Mouse (Mus musculus): ENCODE results near the gene Rfxank. TPM values are rescaled to one million over a fixed set of nuclear protein-coding genes. Genes with fewer than 3 reads are reported as not detected.

Rfxank gene
- polyA plus RNA-seq, 1 experiment: 10.1 TPM

DNA sequence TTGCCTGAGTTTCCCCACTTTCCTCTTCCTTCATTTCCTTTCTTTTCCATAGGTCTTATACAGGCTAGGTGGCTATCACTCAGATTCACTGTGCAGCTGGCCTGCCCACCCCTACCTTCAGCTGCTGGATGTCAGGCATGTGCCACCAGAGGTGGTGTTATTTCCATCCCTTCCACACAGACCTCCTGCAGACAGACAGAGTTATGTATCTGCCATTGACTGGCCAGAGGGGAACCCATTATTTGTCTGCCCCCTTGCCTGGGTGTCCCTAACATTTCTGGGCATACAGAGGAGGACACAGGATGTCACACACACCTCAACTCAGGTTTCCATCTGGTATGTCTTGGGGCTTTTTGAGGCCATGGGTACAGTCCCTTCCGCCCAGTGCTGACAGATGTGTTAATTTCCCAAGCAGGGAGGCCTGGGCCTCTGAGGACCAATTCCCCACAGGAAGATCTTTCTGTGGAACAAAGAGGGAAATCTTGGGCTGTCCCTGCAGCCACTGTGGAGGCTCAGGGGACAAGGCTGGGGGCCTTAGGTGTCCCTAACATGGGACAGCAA is 18.4 kb upstream of the Rfxank start:
- no peak for TF ChIP-seq POLR2A (IDR thresholded peaks at IDR 0.05; ENCODE audit: low read depth, low read length)
- TF ChIP-seq CTCF (IDR thresholded peaks at IDR 0.05; ENCODE audit: borderline replicate concordance, insufficient read depth, low read length): no peak
- H3K4me3 ChIP-seq (ENCODE audit: insufficient read depth, low read length): no peak overlapping the region
- H3K4me1 ChIP-seq (ENCODE audit: control insufficient read depth, insufficient read depth, low read length): no peaks in the 10 kb centered on the region
- no peak overlapping the region for H3K27ac ChIP-seq (ENCODE audit: insufficient read depth, low read length)

GRCm38 (mm10) chr8:70152537-70153257 is 13.7 kb upstream of the Rfxank start:
- H3K4me3 ChIP-seq (ENCODE audit: insufficient read depth, low read length): no peak overlapping the region
- TF ChIP-seq POLR2A (IDR thresholded peaks at IDR 0.05; ENCODE audit: low read depth, low read length) (no peak; the same call in 1 of the 2 replicates), CTCF (IDR thresholded peaks at IDR 0.05; ENCODE audit: borderline replicate concordance, insufficient read depth, low read length) (no peak)
- no peak overlapping the region for H3K27ac ChIP-seq (ENCODE audit: insufficient read depth, low read length)
- H3K4me1 ChIP-seq (ENCODE audit: control insufficient read depth, insufficient read depth, low read length): no peaks in the 10 kb centered on the region

DNA sequence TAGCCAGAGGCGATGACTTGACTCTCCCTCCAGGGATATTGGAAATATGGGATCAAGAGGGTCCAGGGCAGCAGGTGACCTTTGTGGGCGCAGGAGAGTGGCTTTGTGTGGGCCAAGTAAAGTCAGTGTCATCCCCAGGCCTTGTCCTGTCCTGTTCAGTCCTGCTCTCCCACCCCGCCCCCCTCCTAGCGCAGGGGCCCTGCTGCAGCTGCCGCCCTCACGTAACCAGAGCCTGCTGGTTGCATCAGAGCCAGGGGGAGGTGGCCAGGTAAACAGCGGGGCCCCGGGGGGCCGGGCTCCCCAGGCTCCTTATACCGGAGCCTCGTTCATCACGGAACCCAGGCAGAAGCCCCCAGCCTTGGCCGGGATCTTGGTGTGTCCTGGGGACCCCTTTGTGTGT is 11.2 kb upstream of the Rfxank start:
- H3K4me3 ChIP-seq (ENCODE audit: insufficient read depth, low read length): no peak overlapping the region
- H3K4me1 ChIP-seq (ENCODE audit: control insufficient read depth, insufficient read depth, low read length): no peaks in the 10 kb centered on the region
- no peak overlapping the region for H3K27ac ChIP-seq (ENCODE audit: insufficient read depth, low read length)
- TF ChIP-seq CTCF (IDR thresholded peaks at IDR 0.05; ENCODE audit: borderline replicate concordance, insufficient read depth, low read length) (no peak), POLR2A (IDR thresholded peaks at IDR 0.05; ENCODE audit: low read depth, low read length) (no peak)

GRCm38 (mm10) chr8:70147678-70148607 is 9.0 kb upstream of the Rfxank start:
- H3K4me3 ChIP-seq (ENCODE audit: insufficient read depth, low read length): no peak overlapping the region
- TF ChIP-seq CTCF (IDR thresholded peaks at IDR 0.05; ENCODE audit: borderline replicate concordance, insufficient read depth, low read length) (no peak), POLR2A (IDR thresholded peaks at IDR 0.05; ENCODE audit: low read depth, low read length) (no peak)
- H3K27ac ChIP-seq (ENCODE audit: insufficient read depth, low read length): no peak overlapping the region

GRCm38 (mm10) chr8:70139981-70140380 is 1.0 kb upstream of the Rfxank start:
- 0 out of 2 replicates have a peak, but pooled peaks cover 7% of the 10 kb centered on the region for H3K4me1 ChIP-seq (ENCODE audit: control insufficient read depth, insufficient read depth, low read length)
- H3K27ac ChIP-seq (ENCODE audit: insufficient read depth, low read length): peak overlapping the region; percentile 49
- peak overlapping the region; percentile 77 for H3K4me3 ChIP-seq (ENCODE audit: insufficient read depth, low read length)
- no peak for TF ChIP-seq CTCF (IDR thresholded peaks at IDR 0.05; ENCODE audit: borderline replicate concordance, insufficient read depth, low read length)
- TF ChIP-seq POLR2A (IDR thresholded peaks at IDR 0.05; ENCODE audit: low read depth, low read length): no peak

More at GRCm38 (mm10) chr8:70147678-70148607, 9.0 kb upstream of the Rfxank start:
- no peaks in the 10 kb centered on the region for H3K4me1 ChIP-seq (ENCODE audit: control insufficient read depth, insufficient read depth, low read length)

GRCm38 (mm10) chr8:70137890-70138289 is 1.1 kb downstream of the Rfxank start:
- TF ChIP-seq POLR2A (IDR thresholded peaks at IDR 0.05; ENCODE audit: low read depth, low read length): no peak
- 0 out of 2 replicates have a peak, but pooled peaks cover 7% of the 10 kb centered on the region for H3K4me1 ChIP-seq (ENCODE audit: control insufficient read depth, insufficient read depth, low read length)
- no peak overlapping the region for H3K27ac ChIP-seq (ENCODE audit: insufficient read depth, low read length)
- peak overlapping the region; percentile 53; the same call in 1 of the 2 replicates for H3K4me3 ChIP-seq (ENCODE audit: insufficient read depth, low read length)

DNA sequence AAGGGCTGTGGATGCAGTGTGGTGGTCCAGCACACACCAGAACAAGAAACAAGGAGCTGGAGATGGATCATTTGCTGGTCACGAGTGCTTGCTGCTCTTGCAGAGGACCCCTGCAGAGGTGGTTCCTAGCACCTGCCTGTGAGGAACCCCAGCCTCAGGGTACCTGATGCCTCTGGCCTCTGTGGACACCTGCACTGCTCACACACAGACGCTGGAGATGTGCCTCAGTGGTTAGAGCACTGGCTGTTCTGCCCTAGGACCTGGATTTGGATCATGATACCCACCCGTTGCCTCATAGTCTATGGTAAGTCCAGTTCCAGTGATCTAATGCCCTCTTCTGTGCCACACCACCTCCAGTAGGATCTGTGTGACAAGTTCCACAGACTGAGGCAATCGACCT is 2.4 kb downstream of the Rfxank start:
- Histone ChIP-seq H3K4me1 (ENCODE audit: control insufficient read depth, insufficient read depth, low read length) (0 out of 2 replicates have a peak, but pooled peaks cover 7% of the 10 kb centered on the region), H3K4me3 (ENCODE audit: insufficient read depth, low read length) (no peak overlapping the region), H3K27ac (ENCODE audit: insufficient read depth, low read length) (no peak overlapping the region)
- TF ChIP-seq POLR2A (IDR thresholded peaks at IDR 0.05; ENCODE audit: low read depth, low read length) (no peak), CTCF (IDR thresholded peaks at IDR 0.05; ENCODE audit: borderline replicate concordance, insufficient read depth, low read length) (no peak)

GRCm38 (mm10) chr8:70134931-70135330 is 4.0 kb downstream of the Rfxank start:
- no peak overlapping the region for H3K27ac ChIP-seq (ENCODE audit: insufficient read depth, low read length)
- TF ChIP-seq CTCF (IDR thresholded peaks at IDR 0.05; ENCODE audit: borderline replicate concordance, insufficient read depth, low read length) (no peak), POLR2A (IDR thresholded peaks at IDR 0.05; ENCODE audit: low read depth, low read length) (no peak)
- no peak overlapping the region for H3K4me3 ChIP-seq (ENCODE audit: insufficient read depth, low read length)
- H3K4me1 ChIP-seq (ENCODE audit: control insufficient read depth, insufficient read depth, low read length): no peaks in the 10 kb centered on the region

GRCm38 (mm10) chr8:70134086-70134485 is 4.9 kb downstream of the Rfxank start:
- no peak overlapping the region for H3K4me3 ChIP-seq (ENCODE audit: insufficient read depth, low read length)
- no peaks in the 10 kb centered on the region for H3K4me1 ChIP-seq (ENCODE audit: control insufficient read depth, insufficient read depth, low read length)
- H3K27ac ChIP-seq (ENCODE audit: insufficient read depth, low read length): no peak overlapping the region
- no peak for TF ChIP-seq CTCF (IDR thresholded peaks at IDR 0.05; ENCODE audit: borderline replicate concordance, insufficient read depth, low read length)
- TF ChIP-seq POLR2A (IDR thresholded peaks at IDR 0.05; ENCODE audit: low read depth, low read length): no peak

Data from embryonic fibroblast, embryonic 13.5 days (primary cell).